ENCODE assay signal across 22 mouse cellular contexts in the genomic region with DNA sequence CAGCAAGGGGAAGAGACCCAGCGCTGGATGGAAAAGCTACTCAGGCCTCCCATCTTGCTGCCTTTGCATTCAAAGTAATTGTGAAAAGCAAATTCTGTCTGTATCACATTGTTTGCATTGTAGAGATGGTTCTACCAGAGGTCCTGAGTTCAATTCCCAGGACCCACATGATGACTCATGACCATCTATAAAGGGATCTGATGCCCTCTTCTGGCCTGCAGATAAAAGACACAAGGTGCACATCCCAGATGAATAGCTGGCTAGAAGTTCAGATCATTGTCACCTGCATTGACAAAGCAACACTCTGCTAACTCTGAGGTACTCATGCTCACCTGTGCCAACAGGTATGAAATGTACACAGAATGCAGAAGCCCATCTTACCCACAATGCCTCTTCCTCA. TPM values are rescaled to one million over a fixed set of nuclear protein-coding genes. Genes with fewer than 3 reads are reported as not detected.
DNase-seq lines count a peak whose midpoint lies in the region; ATAC-seq and TF ChIP-seq lines count a peak whose summit lies in the region.
"Had no signal": no experiment of that assay in that cellular context is flagged by ENCODE, and none has a peak within 500 bp of the region (broad histone marks: within the 10 kb centered on the region; RNA-seq: fewer than 3 reads in every experiment).

No protein-coding gene starts in this region.

- no peak overlapping the region for H3K4me3 ChIP-seq in hindbrain, postnatal 0 days (ENCODE audit: low read length)
- no peak overlapping the region for H3K4me3 ChIP-seq in hindbrain, embryonic 11.5 days (ENCODE audit: low read depth, low read length)
- no peak overlapping the region for H3K4me3 ChIP-seq in midbrain, postnatal 0 days (ENCODE audit: low read depth, low read length)
- no peak overlapping the region for H3K4me3 ChIP-seq in midbrain, embryonic 14.5 days (replicated peaks; ENCODE audit: low read depth, low read length)
- H3K4me3 ChIP-seq: forebrain, embryonic 10.5 days; heart, embryonic 10.5 days; hindbrain, embryonic 15.5 days; liver, embryonic 15.5 days; megakaryocyte, embryonic 14.5 days; midbrain, embryonic 15.5 days; neural tube, embryonic 15.5 days had no signal

- H3K27ac ChIP-seq in hindbrain, postnatal 0 days, result no peak overlapping the region
- no peak overlapping the region for H3K27ac ChIP-seq in hindbrain, embryonic 11.5 days (ENCODE audit: low read depth, low read length)
- no peak overlapping the region for H3K27ac ChIP-seq in midbrain, postnatal 0 days (ENCODE audit: low read depth, low read length)
- no peak overlapping the region for H3K27ac ChIP-seq in midbrain, embryonic 14.5 days (replicated peaks; ENCODE audit: low read depth, low read length)
- H3K27ac ChIP-seq: forebrain, embryonic 10.5 days; heart, embryonic 10.5 days; hindbrain, embryonic 15.5 days; liver, embryonic 15.5 days; midbrain, embryonic 15.5 days; neural tube, embryonic 15.5 days had no signal

- DNase-seq in hindbrain, postnatal 0 days (ENCODE audit: low spot score), result peak; percentile 2
- no peak for DNase-seq in hindbrain, embryonic 11.5 days (ENCODE audit: low spot score)
- no peak for DNase-seq in midbrain, postnatal 0 days (ENCODE audit: low spot score)
- no peak for DNase-seq in midbrain, embryonic 14.5 days
- no peak for DNase-seq in Patski (ENCODE audit: low read depth, low spot score)
- no peak for DNase-seq in spleen, adult 18-20 months
- no peak for DNase-seq in layer of hippocampus, adult 8-10 months (ENCODE audit: low spot score in 2 of 2)
- DNase-seq: cerebellum, adult 2 months; cerebellum, postnatal 36 days; gastrocnemius, postnatal 25 days; heart, postnatal 10 days; kidney, adult 11 months; kidney, postnatal 25 days; lung, postnatal 10 days; right cerebral cortex, postnatal 14 days had no signal

- no peak overlapping the region for H3K9ac ChIP-seq in hindbrain, postnatal 0 days (replicated peaks; ENCODE audit: low read length)
- H3K9ac ChIP-seq in hindbrain, embryonic 11.5 days (ENCODE audit: low read depth, low read length), result no peak overlapping the region
- no peak overlapping the region for H3K9ac ChIP-seq in midbrain, postnatal 0 days (replicated peaks; ENCODE audit: low read length, poor library complexity, severe bottlenecking)
- H3K9ac ChIP-seq in midbrain, embryonic 14.5 days (replicated peaks; ENCODE audit: low read length), result no peak overlapping the region
- H3K9ac ChIP-seq: hindbrain, embryonic 15.5 days; liver, embryonic 15.5 days; midbrain, embryonic 15.5 days; neural tube, embryonic 15.5 days had no signal

- H3K9me3 ChIP-seq in hindbrain, postnatal 0 days (ENCODE audit: low read length), result no peaks in the 10 kb centered on the region
- no peaks in the 10 kb centered on the region for H3K9me3 ChIP-seq in hindbrain, embryonic 11.5 days (ENCODE audit: control insufficient read depth, low read length)
- H3K9me3 ChIP-seq in midbrain, postnatal 0 days (ENCODE audit: low read length), result no peaks in the 10 kb centered on the region
- no peaks in the 10 kb centered on the region for H3K9me3 ChIP-seq in midbrain, embryonic 14.5 days (ENCODE audit: control insufficient read depth, low read length)
- H3K9me3 ChIP-seq: forebrain, embryonic 10.5 days; heart, embryonic 10.5 days; hindbrain, embryonic 15.5 days; liver, embryonic 15.5 days; megakaryocyte, embryonic 14.5 days; midbrain, embryonic 15.5 days; neural tube, embryonic 15.5 days had no signal

- H3K27me3 ChIP-seq in hindbrain, postnatal 0 days (ENCODE audit: insufficient read depth, low read length), result no peaks in the 10 kb centered on the region
- no peaks in the 10 kb centered on the region for H3K27me3 ChIP-seq in hindbrain, embryonic 11.5 days (ENCODE audit: control insufficient read depth, insufficient read depth, low read length)
- no peaks in the 10 kb centered on the region for H3K27me3 ChIP-seq in midbrain, postnatal 0 days (ENCODE audit: insufficient read depth, low read length)
- no peaks in the 10 kb centered on the region for H3K27me3 ChIP-seq in midbrain, embryonic 14.5 days (ENCODE audit: control insufficient read depth, insufficient read depth, low read length)
- no peaks in the 10 kb centered on the region for H3K27me3 ChIP-seq in Patski
- H3K27me3 ChIP-seq: hindbrain, embryonic 15.5 days; liver, embryonic 15.5 days; megakaryocyte, embryonic 14.5 days; midbrain, embryonic 15.5 days; neural tube, embryonic 15.5 days had no signal

- H3K36me3 ChIP-seq in hindbrain, postnatal 0 days (ENCODE audit: insufficient read depth, low read length), result peaks cover 19% of the 10 kb centered on the region; the same call in 1 of the 2 replicates
- H3K36me3 ChIP-seq in hindbrain, embryonic 11.5 days (ENCODE audit: control insufficient read depth, insufficient read depth, low read length), result no peaks in the 10 kb centered on the region
- peaks cover 18% of the 10 kb centered on the region for H3K36me3 ChIP-seq in midbrain, postnatal 0 days (ENCODE audit: insufficient read depth, low read length)
- peaks cover 8% of the 10 kb centered on the region for H3K36me3 ChIP-seq in midbrain, embryonic 14.5 days (ENCODE audit: control insufficient read depth, insufficient read depth, low read length)
- H3K36me3 ChIP-seq: hindbrain, embryonic 15.5 days; liver, embryonic 15.5 days; midbrain, embryonic 15.5 days had no signal

- no peaks in the 10 kb centered on the region for H3K4me1 ChIP-seq in hindbrain, postnatal 0 days (ENCODE audit: insufficient read depth, low read length)
- H3K4me1 ChIP-seq in hindbrain, embryonic 11.5 days (replicated peaks; ENCODE audit: control insufficient read depth, insufficient read depth, low read length), result no peaks in the 10 kb centered on the region
- H3K4me1 ChIP-seq in midbrain, postnatal 0 days (ENCODE audit: insufficient read depth, low read length), result no peaks in the 10 kb centered on the region
- H3K4me1 ChIP-seq in midbrain, embryonic 14.5 days (ENCODE audit: control insufficient read depth, insufficient read depth, low read length), result no peaks in the 10 kb centered on the region
- H3K4me1 ChIP-seq: heart, embryonic 10.5 days; hindbrain, embryonic 15.5 days; liver, embryonic 15.5 days; midbrain, embryonic 15.5 days; neural tube, embryonic 15.5 days had no signal

- TF ChIP-seq CTCF in hindbrain, postnatal 0 days (IDR thresholded peaks at IDR 0.05; ENCODE audit: low read depth), result peak; percentile 24; the same call in 1 of the 2 replicates
- TF ChIP-seq CTCF in midbrain, postnatal 0 days (IDR thresholded peaks at IDR 0.05), result peak; percentile 46
- peak; percentile 51 for TF ChIP-seq CTCF in Patski (IDR thresholded peaks at IDR 0.05)

- no peak overlapping the region for H3K4me2 ChIP-seq in hindbrain, postnatal 0 days (ENCODE audit: low read depth, low read length)
- H3K4me2 ChIP-seq in hindbrain, embryonic 11.5 days (replicated peaks; ENCODE audit: low read depth, low read length), result no peak overlapping the region
- no peak overlapping the region for H3K4me2 ChIP-seq in midbrain, postnatal 0 days (ENCODE audit: low read depth, low read length, poor library complexity, severe bottlenecking)
- no peak overlapping the region for H3K4me2 ChIP-seq in midbrain, embryonic 14.5 days (ENCODE audit: low read length)
- H3K4me2 ChIP-seq: hindbrain, embryonic 15.5 days; liver, embryonic 15.5 days; midbrain, embryonic 15.5 days; neural tube, embryonic 15.5 days had no signal

- CTCF ChIA-PET in Patski (lab: Charles Lee), result interaction anchor here (1.6 kb wide), 1 partner anchor 124 kb away, joined by 5 read pairs; no protein-coding TSS in a partner anchor

- in situ Hi-C loops in Patski (cut with MboI; ENCODE audit: low pct_unique_long_range_greater_than_20kb), result loop anchor here (10.0 kb wide), 1 partner anchor 129 kb away; no protein-coding TSS in a partner anchor

- 62% methylated on average over 1 of the region's 1 CpGs for WGBS in hindbrain, postnatal 0 days
- WGBS in hindbrain, embryonic 11.5 days, result 72% methylated on average over 1 of the region's 1 CpGs
- 90% methylated on average over 1 of the region's 1 CpGs for WGBS in midbrain, postnatal 0 days
- WGBS in midbrain, embryonic 14.5 days, result 89% methylated on average over 1 of the region's 1 CpGs

- ATAC-seq in hindbrain, postnatal 0 days, result no peak
- ATAC-seq in hindbrain, embryonic 11.5 days (ENCODE audit: low FRiP score), result no peak
- ATAC-seq in midbrain, postnatal 0 days (ENCODE audit: low FRiP score), result no peak
- ATAC-seq in midbrain, embryonic 14.5 days (ENCODE audit: low FRiP score, low TSS enrichment), result no peak
- ATAC-seq in Patski, result no peak
- ATAC-seq: midbrain, embryonic 15.5 days had no signal

- POLR2A ChIA-PET in Patski (lab: Charles Lee), result no interaction called here

RNA-seq across cellular contexts. Expression of a gene that starts 32.1 kb away (rescaled TPM):
- 26.2 and 37.1 TPM in 2 replicates for total RNA-seq in hindbrain, postnatal 0 days (2014; rRNA removed)
- polyA plus RNA-seq in hindbrain, postnatal 0 days (2015; fragmentation: Nextera tagmentation; extraction: Ambion mirVana), result 38.1 and 41.2 TPM in 2 replicates
- 34.6 and 36.5 TPM in 2 replicates for polyA plus RNA-seq in hindbrain, embryonic 11.5 days (2014; fragmentation: Nextera tagmentation; extraction: Ambion mirVana)
- 23.5 and 27.3 TPM in 2 replicates for total RNA-seq in midbrain, postnatal 0 days (2014; rRNA removed)
- polyA plus RNA-seq in midbrain, postnatal 0 days (2015; fragmentation: Nextera tagmentation; extraction: Ambion mirVana), result 32.5 and 34.5 TPM in 2 replicates
- 28.9 and 35.6 TPM in 2 replicates for polyA plus RNA-seq in midbrain, embryonic 14.5 days (2014; fragmentation: Nextera tagmentation; extraction: Ambion mirVana)
- 55.0 TPM for polyA plus RNA-seq in Patski (2021)
- 10 to 100 TPM; 27.8 to 37.0 (median 29.8) TPM for total RNA-seq in layer of hippocampus, adult 8-10 months (2022)
